Mouse (Mus musculus): ENCODE data around the gene Tcp1. TPM values are rescaled to one million over a fixed set of nuclear protein-coding genes. Genes with fewer than 3 reads are reported as not detected.

Tcp1 gene
- polyA plus RNA-seq, 1 experiment, result 188 TPM

DNA sequence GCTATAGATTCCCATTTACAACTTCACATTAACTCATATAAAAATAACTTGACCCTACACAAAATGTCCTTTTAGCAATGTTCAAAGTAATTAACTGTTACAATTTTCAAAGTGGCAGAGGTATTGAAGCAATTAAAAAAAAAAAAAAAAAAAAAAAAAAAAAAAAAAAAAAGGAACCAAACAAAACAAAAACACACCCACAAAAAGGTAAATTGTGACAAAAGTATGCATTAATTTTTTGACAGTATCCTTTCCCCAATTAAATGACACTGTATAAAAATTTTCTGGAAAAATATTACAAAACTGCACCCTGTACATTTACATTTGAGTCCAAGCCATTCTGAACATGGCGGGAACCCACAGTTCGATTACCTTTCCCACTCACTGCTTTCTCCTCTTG is 51.7 kb downstream of the Tcp1 start:
- TF ChIP-seq CTCF (IDR thresholded peaks at IDR 0.05; ENCODE audit: control insufficient read depth, insufficient read depth, low read length) (no peak), POLR2A (IDR thresholded peaks at IDR 0.05; ENCODE audit: borderline replicate concordance, control insufficient read depth, low read depth, low read length) (no peak)
- no peak overlapping the region for H3K27ac ChIP-seq (ENCODE audit: control insufficient read depth, insufficient read depth, low read depth, low read length, poor library complexity)
- 84% methylated on average over 2 of the region's 2 CpGs for whole genome bisulfite sequencing
- H3K4me3 ChIP-seq (replicated peaks; ENCODE audit: control insufficient read depth, low read depth, low read length), result no peak overlapping the region
- H3K4me1 ChIP-seq (ENCODE audit: control insufficient read depth, insufficient read depth, low read length), result no peaks in the 10 kb centered on the region

DNA sequence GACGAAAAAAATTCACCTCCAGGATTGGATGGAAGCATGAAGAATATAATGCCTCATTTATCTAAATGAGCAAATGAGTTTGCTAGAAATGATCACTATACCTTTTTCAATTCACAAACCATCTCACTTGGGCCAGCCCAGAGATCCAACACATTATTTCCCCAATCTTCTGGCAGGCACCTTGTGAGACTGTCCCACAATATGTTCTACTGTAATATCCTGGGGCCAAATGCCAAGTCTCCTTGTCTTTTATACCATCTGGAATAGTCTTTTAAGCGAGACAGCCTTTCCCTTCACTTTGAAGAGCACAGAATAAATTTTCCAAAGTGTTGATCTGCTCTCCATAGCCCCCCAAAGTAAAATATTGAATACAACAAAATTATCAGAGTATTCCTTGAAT is 58.4 kb downstream of the Tcp1 start:
- H3K4me1 ChIP-seq (ENCODE audit: control insufficient read depth, insufficient read depth, low read length), result no peaks in the 10 kb centered on the region
- whole genome bisulfite sequencing, result 92% methylated on average over 2 of the region's 2 CpGs
- no peak overlapping the region for H3K27ac ChIP-seq (ENCODE audit: control insufficient read depth, insufficient read depth, low read depth, low read length, poor library complexity)
- TF ChIP-seq POLR2A (IDR thresholded peaks at IDR 0.05; ENCODE audit: borderline replicate concordance, control insufficient read depth, low read depth, low read length) (no peak), CTCF (IDR thresholded peaks at IDR 0.05; ENCODE audit: control insufficient read depth, insufficient read depth, low read length) (no peak)
- no peak overlapping the region for H3K4me3 ChIP-seq (replicated peaks; ENCODE audit: control insufficient read depth, low read depth, low read length)

Other genes starting within 250 kb of the Tcp1 start
- 1.2 TPM in 1 of 2 replicates, not detected in the other for gene Slc22a1, start 239.9 kb upstream of the Tcp1 start, polyA plus RNA-seq (2011; ENCODE audit: insufficient read depth, insufficient read length, low replicate concordance, missing spikeins)
- gene Igf2r, start 146.0 kb upstream of the Tcp1 start, polyA plus RNA-seq (2011; ENCODE audit: insufficient read depth, insufficient read length, low replicate concordance, missing spikeins), result 2.5 and 8.3 TPM in 2 replicates
- not detected in 2 replicates for gene Mas1, start 47.6 kb upstream of the Tcp1 start, polyA plus RNA-seq (2011; ENCODE audit: insufficient read depth, insufficient read length, low replicate concordance, missing spikeins)
- not detected in 2 replicates for gene Mrgprh, start 39.7 kb upstream of the Tcp1 start, polyA plus RNA-seq (2011; ENCODE audit: insufficient read depth, insufficient read length, low replicate concordance, missing spikeins)
- gene Pnldc1, start 5.5 kb upstream of the Tcp1 start, polyA plus RNA-seq (2011; ENCODE audit: insufficient read depth, insufficient read length, low replicate concordance, missing spikeins), result 3.7 and 8.6 TPM in 2 replicates
- gene Mrpl18, start 644 bp downstream of the Tcp1 start, polyA plus RNA-seq (2011; ENCODE audit: insufficient read depth, insufficient read length, low replicate concordance, missing spikeins), result 34.1 and 37.8 TPM in 2 replicates
- 0.75 and 1.2 TPM in 2 replicates for gene Acat3, start 24.9 kb downstream of the Tcp1 start, polyA plus RNA-seq (2011; ENCODE audit: insufficient read depth, insufficient read length, low replicate concordance, missing spikeins)
- 10.8 and 17.1 TPM in 2 replicates for gene Acat2, start 45.0 kb downstream of the Tcp1 start, polyA plus RNA-seq (2011; ENCODE audit: insufficient read depth, insufficient read length, low replicate concordance, missing spikeins)
- 46.2 and 67.4 TPM in 2 replicates for gene Wtap, start 78.5 kb downstream of the Tcp1 start, polyA plus RNA-seq (2011; ENCODE audit: insufficient read depth, insufficient read length, low replicate concordance, missing spikeins)
- gene Sod2, start 91.1 kb downstream of the Tcp1 start, polyA plus RNA-seq (2011; ENCODE audit: insufficient read depth, insufficient read length, low replicate concordance, missing spikeins), result 33.4 and 38.2 TPM in 2 replicates
- gene Gpr31b, start 136.6 kb downstream of the Tcp1 start, polyA plus RNA-seq (2011; ENCODE audit: insufficient read depth, insufficient read length, low replicate concordance, missing spikeins), result not detected in 2 replicates
- not detected in 2 replicates for gene Tcp10b, start 145.4 kb downstream of the Tcp1 start, polyA plus RNA-seq (2011; ENCODE audit: insufficient read depth, insufficient read length, low replicate concordance, missing spikeins)
- not detected in 2 replicates for gene Unc93a, start 216.1 kb downstream of the Tcp1 start, polyA plus RNA-seq (2011; ENCODE audit: insufficient read depth, insufficient read length, low replicate concordance, missing spikeins)